Mouse (Mus musculus) lung, postnatal 4 days (tissue): Measurements from ENCODE around the gene Nolc1.
"Not testable (repeated sequence)": the region's sequence is repeated elsewhere in the genome, so short reads cannot be mapped to it uniquely, and the experiment has no call there.

Source experiments
- DNase-seq, 2 experiments: peaks; one replicate each; pipeline ENCODE4 v3.0.0; 2021

The Nolc1 gene

GRCm38 (mm10) chr19:46094144-46094543, 18.5 kb downstream of the Nolc1 start:
- DNase-seq = no peak

GRCm38 (mm10) chr19:46095291-46095690, 19.6 kb downstream of the Nolc1 start:
- DNase-seq = no peak

GRCm38 (mm10) chr19:46096396-46096795, 20.7 kb downstream of the Nolc1 start:
- no peak for DNase-seq

GRCm38 (mm10) chr19:46099561-46099960, 23.9 kb downstream of the Nolc1 start:
- DNase-seq = no peak

GRCm38 (mm10) chr19:46103437-46104186, 27.9 kb downstream of the Nolc1 start:
- DNase-seq = peak; percentile 9 to 42

- DNase-seq = no peak
Observed at GRCm38 (mm10) chr19:46104187-46104557, 28.5 kb downstream of the Nolc1 start.

GRCm38 (mm10) chr19:46110214-46110613, 34.6 kb downstream of the Nolc1 start:
- no peak for DNase-seq

GRCm38 (mm10) chr19:46110781-46111180, 35.1 kb downstream of the Nolc1 start:
- DNase-seq = no peak

GRCm38 (mm10) chr19:46114617-46115016, 39.0 kb downstream of the Nolc1 start:
- no peak for DNase-seq

- DNase-seq = no peak
Observed at GRCm38 (mm10) chr19:46119458-46119857, 43.8 kb downstream of the Nolc1 start.

- DNase-seq = no peak
Observed at GRCm38 (mm10) chr19:46120872-46121271, 45.2 kb downstream of the Nolc1 start.

- no peak for DNase-seq
Observed at GRCm38 (mm10) chr19:46123876-46124275, 48.2 kb downstream of the Nolc1 start.

- no peak for DNase-seq
Observed at GRCm38 (mm10) chr19:46124651-46125050, 49.0 kb downstream of the Nolc1 start.

GRCm38 (mm10) chr19:46126301-46126700, 50.6 kb downstream of the Nolc1 start:
- no peak for DNase-seq

GRCm38 (mm10) chr19:46129737-46130136, 54.1 kb downstream of the Nolc1 start:
- not testable (repeated sequence) for DNase-seq

- DNase-seq = no peak
Observed at GRCm38 (mm10) chr19:46131283-46131682, 55.6 kb downstream of the Nolc1 start.

- peak; percentile 44 to 52 for DNase-seq
Observed at GRCm38 (mm10) chr19:46131694-46132525, 56.2 kb downstream of the Nolc1 start, which contains the start of gene Elovl3. TSS of gene Elovl3 (plus strand) at chr19:46131897.

GRCm38 (mm10) chr19:46132577-46132976, 56.9 kb downstream of the Nolc1 start:
- DNase-seq = no peak
